Mouse (Mus musculus) kidney, embryonic 15.5 days (tissue): ENCODE measurements around the gene Stk17b. TPM values are rescaled to one million over a fixed set of nuclear protein-coding genes. Genes with fewer than 3 reads are reported as not detected.
"Not testable (repeated sequence)": the region's sequence is repeated elsewhere in the genome, so short reads cannot be mapped to it uniquely, and the experiment has no call there.

Experiments
- ATAC-seq: fragments of 200-750 bp; cut with Nextera tagmentation; replicated peaks from 2 replicates; pipeline ENCODE4 v1.8.0; 2017; ENCODE audit warnings: moderate TSS enrichment; ENCODE audit not compliant: low FRiP score
- H3K27ac ChIP-seq: fragments of 300-500 bp; sonication (generic); 2 replicates; pipeline ENCODE4 v1.5.1; 2015; ENCODE audit warnings: mild to moderate bottlenecking, inconsistent platforms
- H3K27me3 ChIP-seq: fragments of 300-500 bp; sonication (generic); 2 replicates; pipeline ENCODE4 v1.6.1; 2015; ENCODE audit warnings: inconsistent platforms
- H3K36me3 ChIP-seq: fragments of 300-500 bp; sonication (generic); 2 replicates; pipeline ENCODE4 v1.6.1; 2015; ENCODE audit warnings: inconsistent platforms
- H3K4me1 ChIP-seq: fragments of 300-500 bp; sonication (generic); 2 replicates; pipeline ENCODE4 v1.6.1; 2015; ENCODE audit warnings: inconsistent platforms
- H3K4me2 ChIP-seq: fragments of 300-500 bp; sonication (generic); 2 replicates; pipeline ENCODE4 v1.6.1; 2015; ENCODE audit warnings: moderate library complexity, mild to moderate bottlenecking, inconsistent platforms
- H3K4me3 ChIP-seq: fragments of 300-500 bp; sonication (generic); replicated peaks from 2 replicates; pipeline ENCODE4 v1.5.1; 2015; ENCODE audit warnings: mild to moderate bottlenecking, inconsistent platforms
- H3K9ac ChIP-seq: fragments of 300-500 bp; sonication (generic); 2 replicates; pipeline ENCODE4 v1.6.1; 2015; ENCODE audit warnings: mild to moderate bottlenecking, inconsistent platforms
- H3K9me3 ChIP-seq: fragments of 300-500 bp; sonication (generic); replicated peaks from 2 replicates; pipeline ENCODE4 v1.6.1; 2016; ENCODE audit warnings: inconsistent platforms
- WGBS: fragments of 180-500 bp; shearing (Covaris S2); methylation state at CpG from one replicate; pipeline ENCODE4 v1.1.7; 2015; ENCODE audit warnings: mixed read lengths; 5-methylcytosine and 5-hydroxymethylcytosine counted together
- polyA plus RNA-seq: library from polyadenylated mRNA; unstranded; fragments of >200 nt; fragmentation: Nextera tagmentation; extraction: Ambion mirVana; gene quantifications from 2 replicates; pipeline ENCODE4 v1.2.1, GENCODE M21; 2015

Gene Stk17b
- polyA plus RNA-seq, 1 experiment from 2014 or later = 13.0 TPM

DNA sequence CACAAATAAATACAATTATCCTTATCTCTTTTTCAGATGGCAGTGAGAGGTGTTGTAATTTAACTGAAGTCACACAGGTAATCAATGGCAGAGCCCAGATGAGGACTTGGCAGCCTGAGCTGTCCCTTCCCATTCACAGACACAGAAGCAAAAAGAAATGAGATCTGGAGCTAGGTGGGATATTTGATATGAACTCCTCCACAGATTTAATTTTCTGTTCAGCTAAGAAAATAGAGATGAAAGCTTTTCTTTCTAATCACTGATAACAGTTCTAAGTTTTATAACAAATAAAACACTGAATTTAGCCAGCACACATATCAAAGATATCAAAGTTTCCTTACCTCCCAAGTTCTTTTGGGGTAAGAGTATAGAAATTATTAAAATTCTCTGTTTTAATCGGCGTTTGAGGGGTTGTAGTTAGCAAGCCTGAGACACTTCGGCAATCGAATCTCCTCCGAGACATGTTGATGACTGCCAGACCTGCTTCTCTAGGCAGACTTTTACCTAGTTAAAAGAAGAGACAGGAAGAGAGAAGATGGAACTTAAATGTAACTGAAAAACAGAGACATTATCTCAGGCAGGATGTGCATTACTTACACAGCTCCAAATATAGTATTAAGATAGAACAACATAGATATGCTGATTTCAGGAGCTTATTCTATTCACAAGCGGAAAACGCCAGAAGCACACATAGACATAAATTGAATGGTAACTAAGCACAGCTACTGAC lies 8.7 kb downstream of the Stk17b start:
- no peaks in the 10 kb centered on the region for H3K9me3 ChIP-seq
- H3K27ac ChIP-seq = no peak overlapping the region
- no peak overlapping the region for H3K9ac ChIP-seq
- H3K4me2 ChIP-seq = no peak overlapping the region
- H3K4me1 ChIP-seq = no peaks in the 10 kb centered on the region
- no peaks in the 10 kb centered on the region for H3K27me3 ChIP-seq
- no peaks in the 10 kb centered on the region for H3K36me3 ChIP-seq
- 85% methylated on average over 7 of the region's 7 CpGs for WGBS
- no peak overlapping the region for H3K4me3 ChIP-seq
- ATAC-seq = no peak

- Histone ChIP-seq H3K27me3 (no peaks in the 10 kb centered on the region), H3K4me2 (no peak overlapping the region)
- 88% methylated on average over 2 of the region's 2 CpGs for WGBS
Measured at GRCm38 (mm10) chr1:53775545-53775944, 9.5 kb downstream of the Stk17b start.

GRCm38 (mm10) chr1:53775036-53775435 lies 10.0 kb downstream of the Stk17b start:
- ATAC-seq = no peak
- WGBS = 84% methylated on average over 6 of the region's 6 CpGs
- Histone ChIP-seq H3K27ac (no peak overlapping the region), H3K36me3 (no peaks in the 10 kb centered on the region), H3K4me1 (no peaks in the 10 kb centered on the region), H3K9me3 (no peaks in the 10 kb centered on the region), H3K27me3 (no peaks in the 10 kb centered on the region), H3K4me2 (no peak overlapping the region), H3K9ac (no peak overlapping the region), H3K4me3 (no peak overlapping the region)

More at GRCm38 (mm10) chr1:53775545-53775944, 9.5 kb downstream of the Stk17b start:
- ATAC-seq = no peak
- Histone ChIP-seq H3K4me1 (no peaks in the 10 kb centered on the region), H3K4me3 (no peak overlapping the region), H3K9me3 (no peaks in the 10 kb centered on the region), H3K36me3 (no peaks in the 10 kb centered on the region), H3K9ac (no peak overlapping the region), H3K27ac (no peak overlapping the region)

DNA sequence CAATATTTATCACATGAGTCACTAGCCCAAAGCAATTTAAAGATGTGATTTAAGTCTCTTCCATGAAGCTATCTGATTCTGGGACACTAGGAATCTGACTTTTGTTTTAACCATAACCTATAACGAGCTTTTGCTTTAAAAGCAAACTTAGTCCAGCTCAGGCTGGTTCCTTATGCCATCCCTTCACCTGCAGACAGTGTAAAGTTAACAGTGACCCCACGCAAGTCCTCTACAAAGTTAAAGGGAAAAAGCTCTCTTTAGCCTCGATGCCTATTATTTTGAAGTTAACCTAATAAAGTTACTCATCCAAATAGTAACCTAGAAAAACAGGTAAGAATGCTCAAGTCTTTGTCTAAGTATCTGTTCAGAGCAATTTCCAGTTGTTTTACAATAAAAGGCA lies 10.5 kb downstream of the Stk17b start:
- Histone ChIP-seq H3K27me3 (no peaks in the 10 kb centered on the region), H3K4me2 (no peak overlapping the region), H3K9ac (no peak overlapping the region), H3K27ac (no peak overlapping the region), H3K4me3 (no peak overlapping the region), H3K36me3 (no peaks in the 10 kb centered on the region), H3K9me3 (no peaks in the 10 kb centered on the region), H3K4me1 (no peaks in the 10 kb centered on the region)
- no peak for ATAC-seq
- 74% methylated on average over 3 of the region's 3 CpGs for WGBS

GRCm38 (mm10) chr1:53773994-53774393 lies 11.0 kb downstream of the Stk17b start:
- no peak for ATAC-seq
- no peak overlapping the region for H3K4me2 ChIP-seq
- WGBS = 54% methylated on average over 6 of the region's 6 CpGs
- H3K27ac ChIP-seq = no peak overlapping the region
- H3K27me3 ChIP-seq = no peaks in the 10 kb centered on the region
- H3K9ac ChIP-seq = no peak overlapping the region
- H3K4me1 ChIP-seq = no peaks in the 10 kb centered on the region
- no peak overlapping the region for H3K4me3 ChIP-seq
- no peaks in the 10 kb centered on the region for H3K9me3 ChIP-seq
- H3K36me3 ChIP-seq = no peaks in the 10 kb centered on the region

- no peaks in the 10 kb centered on the region for H3K27me3 ChIP-seq
- no peaks in the 10 kb centered on the region for H3K9me3 ChIP-seq
- ATAC-seq = no peak
- H3K9ac ChIP-seq = no peak overlapping the region
- 93% methylated on average over 3 of the region's 3 CpGs for WGBS
- H3K36me3 ChIP-seq = no peaks in the 10 kb centered on the region
- no peak overlapping the region for H3K4me3 ChIP-seq
- H3K4me2 ChIP-seq = no peak overlapping the region
- H3K27ac ChIP-seq = no peak overlapping the region
- no peaks in the 10 kb centered on the region for H3K4me1 ChIP-seq
Measured at GRCm38 (mm10) chr1:53772967-53773366, 12.1 kb downstream of the Stk17b start.

- H3K9ac ChIP-seq = no peak overlapping the region
- no peak for ATAC-seq
- 95% methylated on average over 6 of the region's 6 CpGs for WGBS
Measured at GRCm38 (mm10) chr1:53771476-53771875, 13.5 kb downstream of the Stk17b start.

GRCm38 (mm10) chr1:53766112-53766511 lies 18.9 kb downstream of the Stk17b start:
- Histone ChIP-seq H3K4me1 (no peaks in the 10 kb centered on the region), H3K9me3 (no peaks in the 10 kb centered on the region), H3K36me3 (peaks cover 27% of the 10 kb centered on the region), H3K27ac (no peak overlapping the region), H3K4me2 (no peak overlapping the region), H3K4me3 (no peak overlapping the region), H3K27me3 (no peaks in the 10 kb centered on the region), H3K9ac (no peak overlapping the region)
- 68% methylated on average over 2 of the region's 2 CpGs for WGBS
- no peak for ATAC-seq

More at GRCm38 (mm10) chr1:53771476-53771875, 13.5 kb downstream of the Stk17b start:
- Histone ChIP-seq H3K27me3 (no peaks in the 10 kb centered on the region), H3K4me3 (no peak overlapping the region), H3K4me2 (no peak overlapping the region), H3K9me3 (no peaks in the 10 kb centered on the region), H3K27ac (no peak overlapping the region), H3K36me3 (no peaks in the 10 kb centered on the region), H3K4me1 (no peaks in the 10 kb centered on the region)

- H3K36me3 ChIP-seq = peaks cover 17% of the 10 kb centered on the region; the same call in 1 of the 2 replicates
- no peak overlapping the region for H3K27ac ChIP-seq
- WGBS = 85% methylated on average over 4 of the region's 4 CpGs
Measured at GRCm38 (mm10) chr1:53757316-53757715, 27.7 kb downstream of the Stk17b start.

GRCm38 (mm10) chr1:53753501-53753900 lies 31.5 kb downstream of the Stk17b start:
- not testable (repeated sequence) for H3K4me2 ChIP-seq, H3K27me3 ChIP-seq, H3K27ac ChIP-seq, ATAC-seq, H3K9ac ChIP-seq, H3K4me1 ChIP-seq, H3K4me3 ChIP-seq, H3K9me3 ChIP-seq
- WGBS = 88% methylated on average over 2 of the region's 2 CpGs
- 0 out of 2 replicates have a peak, but pooled peaks cover 11% of the 10 kb centered on the region for H3K36me3 ChIP-seq

More at GRCm38 (mm10) chr1:53757316-53757715, 27.7 kb downstream of the Stk17b start:
- no peak overlapping the region for H3K4me2 ChIP-seq
- H3K4me1 ChIP-seq = no peaks in the 10 kb centered on the region
- no peaks in the 10 kb centered on the region for H3K9me3 ChIP-seq
- H3K4me3 ChIP-seq = no peak overlapping the region
- H3K27me3 ChIP-seq = no peaks in the 10 kb centered on the region
- ATAC-seq = no peak
- H3K9ac ChIP-seq = no peak overlapping the region

DNA sequence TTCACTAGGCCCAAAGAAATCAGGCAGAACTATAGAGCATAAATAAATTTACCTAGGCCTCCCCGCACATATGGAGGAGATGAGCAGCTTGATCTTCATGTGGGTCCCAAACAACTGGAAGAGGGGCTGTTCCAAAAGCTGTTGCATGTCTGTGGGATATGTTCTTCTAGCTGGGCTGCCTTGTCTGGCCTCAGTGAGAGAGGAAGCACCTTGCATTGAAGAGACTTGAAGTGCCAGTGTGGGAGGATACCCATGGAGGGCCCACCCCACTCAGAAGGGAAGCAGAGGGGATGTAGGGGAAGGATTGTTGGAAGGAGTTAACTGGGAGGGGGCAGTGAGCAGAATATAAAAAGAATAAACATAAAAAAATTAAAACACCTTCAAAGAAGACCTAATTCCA lies 33.9 kb downstream of the Stk17b start:
- no peaks in the 10 kb centered on the region for H3K36me3 ChIP-seq
- no peak overlapping the region for H3K4me2 ChIP-seq
- H3K4me3 ChIP-seq = no peak overlapping the region
- H3K9me3 ChIP-seq = no peaks in the 10 kb centered on the region
- WGBS = 81% methylated on average over 1 of the region's 1 CpGs
- no peak for ATAC-seq
- no peak overlapping the region for H3K9ac ChIP-seq
- H3K27ac ChIP-seq = no peak overlapping the region
- H3K27me3 ChIP-seq = no peaks in the 10 kb centered on the region
- H3K4me1 ChIP-seq = no peaks in the 10 kb centered on the region

DNA sequence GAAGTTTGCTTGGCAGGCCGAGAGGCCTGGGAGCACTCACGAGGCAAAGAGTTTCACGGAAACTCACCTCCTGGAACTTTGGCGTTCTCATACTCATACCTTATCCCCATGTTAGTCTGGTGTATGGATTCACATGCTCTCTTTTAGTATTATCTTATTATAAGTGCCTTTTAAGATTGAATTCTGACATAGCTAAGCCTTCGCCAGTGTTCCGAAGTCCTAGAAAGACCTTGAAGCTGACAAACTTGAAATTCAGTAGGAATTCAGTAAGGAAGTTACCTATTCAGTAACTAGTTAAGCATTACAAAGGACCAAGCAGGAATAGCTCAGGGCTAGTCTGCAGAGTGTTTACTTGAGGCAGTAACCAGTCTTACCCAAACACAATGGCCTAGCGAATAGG lies 34.3 kb downstream of the Stk17b start:
- not testable (repeated sequence) for H3K36me3 ChIP-seq, H3K4me2 ChIP-seq, H3K27ac ChIP-seq, H3K9ac ChIP-seq, H3K27me3 ChIP-seq, H3K4me1 ChIP-seq, ATAC-seq, H3K9me3 ChIP-seq, H3K4me3 ChIP-seq
- 85% methylated on average over 7 of the region's 7 CpGs for WGBS

- not testable (repeated sequence) for H3K4me3 ChIP-seq, H3K9me3 ChIP-seq, ATAC-seq, H3K9ac ChIP-seq, H3K4me2 ChIP-seq, H3K27me3 ChIP-seq, H3K36me3 ChIP-seq, H3K4me1 ChIP-seq, H3K27ac ChIP-seq
- WGBS = 77% methylated on average over 1 of the region's 1 CpGs
Measured at GRCm38 (mm10) chr1:53749881-53750385, 35.1 kb downstream of the Stk17b start.
